Comparison of ENCODE assay signal across 12 mouse cellular contexts in the genomic region with DNA sequence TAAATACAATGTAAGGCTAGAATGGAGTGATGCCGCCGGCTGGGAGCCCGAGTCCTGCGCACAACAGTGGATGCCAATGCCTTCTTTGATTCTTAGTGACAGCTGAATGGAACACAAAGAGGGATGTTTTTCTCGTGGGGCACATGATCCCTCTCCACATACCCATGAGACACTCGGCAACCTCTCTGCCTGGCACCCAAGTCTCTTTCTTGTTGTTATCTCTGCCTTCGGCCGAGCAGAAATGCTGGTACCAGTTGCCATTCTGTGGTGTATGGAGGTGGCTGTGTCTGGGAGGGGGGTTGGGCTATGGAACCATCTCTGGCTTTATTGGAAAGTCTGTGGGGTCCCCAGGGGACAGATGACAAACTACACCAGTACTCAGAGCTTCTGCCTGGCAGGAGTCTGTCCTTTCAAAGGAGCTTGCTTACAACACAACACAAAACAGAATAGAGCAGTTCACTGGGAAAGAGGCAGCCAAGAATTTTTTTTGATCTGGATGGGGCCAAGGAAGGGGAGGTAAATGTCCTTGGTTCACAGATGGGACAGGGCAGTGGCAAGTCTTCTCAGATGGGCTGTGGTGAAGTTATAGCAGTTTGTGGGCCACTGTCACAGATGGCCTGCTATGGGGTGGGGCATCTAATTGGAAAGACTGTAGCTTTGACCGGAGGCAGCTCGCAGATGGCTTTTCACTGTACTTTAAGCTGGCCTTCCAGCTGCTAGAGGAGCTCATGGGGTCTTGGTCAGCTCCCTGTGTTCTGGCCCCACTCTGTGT.
A peak's percentile ranks its signal among the peaks of the same experiment; 100 is the strongest.
DNase-seq lines count a peak whose midpoint lies in the region; ATAC-seq and TF ChIP-seq lines count a peak whose summit lies in the region.
"Had no signal": no experiment of that assay in that cellular context is flagged by ENCODE, and none has a peak within 500 bp of the region (broad histone marks: within the 10 kb centered on the region; RNA-seq: fewer than 3 reads in every experiment).

No protein-coding gene starts in this region.

- DNase-seq in layer of hippocampus, adult 2 months (ENCODE audit: low spot score in 2 of 2): peak in 1 of 2 experiments; percentile 51
- no peak for DNase-seq in layer of hippocampus, postnatal 25 days (ENCODE audit: extremely low spot score in 1 of 2, low spot score in 1 of 2)
- no peak for DNase-seq in forebrain, embryonic 10.5 days (ENCODE audit: extremely low spot score, low spot score)
- DNase-seq in hindbrain, embryonic 14.5 days (ENCODE audit: low spot score): peak; percentile 34
- DNase-seq in yolk sac, embryonic 10.5 days (ENCODE audit: low spot score): no peak
- DNase-seq: adrenal gland, adult 8-10 months had no signal

- peak; percentile 58; the same call in 1 of the 2 replicates for ATAC-seq in hindbrain, embryonic 14.5 days (ENCODE audit: low FRiP score)
- peak; percentile 47; the same call in 1 of the 2 replicates for ATAC-seq in neural tube, embryonic 13.5 days (ENCODE audit: low read depth)
- no peak for ATAC-seq in megakaryocyte progenitor cell, adult 5-6 weeks (replicated peaks; ENCODE audit: poor library complexity)
- no peak for ATAC-seq in liver, embryonic 12.5 days

- no peak overlapping the region for H3K4me3 ChIP-seq in layer of hippocampus, adult 2 months
- H3K4me3 ChIP-seq in forebrain, embryonic 10.5 days: no peak overlapping the region
- no peak overlapping the region for H3K4me3 ChIP-seq in hindbrain, embryonic 14.5 days (replicated peaks; ENCODE audit: low read length)
- no peak overlapping the region for H3K4me3 ChIP-seq in neural tube, embryonic 13.5 days
- H3K4me3 ChIP-seq in liver, embryonic 12.5 days: no peak overlapping the region

- no peaks in the 10 kb centered on the region for H3K9me3 ChIP-seq in forebrain, embryonic 10.5 days
- H3K9me3 ChIP-seq in hindbrain, embryonic 14.5 days (ENCODE audit: control insufficient read depth, low read length): no peaks in the 10 kb centered on the region
- no peaks in the 10 kb centered on the region for H3K9me3 ChIP-seq in neural tube, embryonic 13.5 days
- no peaks in the 10 kb centered on the region for H3K9me3 ChIP-seq in liver, embryonic 12.5 days (replicated peaks)
- H3K9me3 ChIP-seq: G1E had no signal

- peaks cover 48% of the 10 kb centered on the region for H3K4me1 ChIP-seq in forebrain, embryonic 10.5 days
- peaks cover 12% of the 10 kb centered on the region for H3K4me1 ChIP-seq in hindbrain, embryonic 14.5 days (replicated peaks; ENCODE audit: control insufficient read depth, insufficient read depth, low read length)
- peaks cover 41% of the 10 kb centered on the region for H3K4me1 ChIP-seq in neural tube, embryonic 13.5 days (replicated peaks)
- no peaks in the 10 kb centered on the region for H3K4me1 ChIP-seq in liver, embryonic 12.5 days
- H3K4me1 ChIP-seq: megakaryocyte, embryonic 14.5 days had no signal

- no peak overlapping the region for H3K4me2 ChIP-seq in hindbrain, embryonic 14.5 days (replicated peaks)
- H3K4me2 ChIP-seq in neural tube, embryonic 13.5 days: no peak overlapping the region
- H3K4me2 ChIP-seq in liver, embryonic 12.5 days: no peak overlapping the region
- H3K4me2 ChIP-seq: liver, embryonic 11.5 days had no signal

- 74% methylated on average over 10 of the region's 10 CpGs for WGBS in forebrain, embryonic 10.5 days
- 25% methylated on average over 10 of the region's 10 CpGs for WGBS in hindbrain, embryonic 14.5 days
- 31% methylated on average over 10 of the region's 10 CpGs for WGBS in neural tube, embryonic 13.5 days
- 72% methylated on average over 10 of the region's 10 CpGs for WGBS in liver, embryonic 12.5 days (ENCODE audit: insufficient replicate concordance)

- no peaks in the 10 kb centered on the region for H3K36me3 ChIP-seq in forebrain, embryonic 10.5 days (replicated peaks)
- H3K36me3 ChIP-seq in hindbrain, embryonic 14.5 days (replicated peaks; ENCODE audit: control insufficient read depth, insufficient read depth): no peaks in the 10 kb centered on the region
- no peaks in the 10 kb centered on the region for H3K36me3 ChIP-seq in neural tube, embryonic 13.5 days
- H3K36me3 ChIP-seq in liver, embryonic 12.5 days: no peaks in the 10 kb centered on the region
- H3K36me3 ChIP-seq: G1E had no signal

- H3K9ac ChIP-seq in hindbrain, embryonic 14.5 days: no peak overlapping the region
- no peak overlapping the region for H3K9ac ChIP-seq in neural tube, embryonic 13.5 days
- no peak overlapping the region for H3K9ac ChIP-seq in liver, embryonic 12.5 days

- TF ChIP-seq CTCF in layer of hippocampus, adult 2 months (conservative IDR thresholded peaks at IDR 0.05): peak; percentile 19; the same call in 1 of the 2 replicates

- no peaks in the 10 kb centered on the region for H3K27me3 ChIP-seq in forebrain, embryonic 10.5 days (ENCODE audit: poor library complexity, severe bottlenecking)
- no peaks in the 10 kb centered on the region for H3K27me3 ChIP-seq in hindbrain, embryonic 14.5 days (ENCODE audit: control insufficient read depth, insufficient read depth, low read length)
- H3K27me3 ChIP-seq in neural tube, embryonic 13.5 days: no peaks in the 10 kb centered on the region
- no peaks in the 10 kb centered on the region for H3K27me3 ChIP-seq in liver, embryonic 12.5 days (replicated peaks)
- H3K27me3 ChIP-seq: megakaryocyte, embryonic 14.5 days had no signal

- H3K27ac ChIP-seq in layer of hippocampus, adult 2 months: peak overlapping the region; percentile 83
- peak overlapping the region; percentile 66 for H3K27ac ChIP-seq in forebrain, embryonic 10.5 days
- peak overlapping the region; percentile 62 for H3K27ac ChIP-seq in hindbrain, embryonic 14.5 days
- H3K27ac ChIP-seq in neural tube, embryonic 13.5 days (replicated peaks): peak overlapping the region; percentile 75
- H3K27ac ChIP-seq in liver, embryonic 12.5 days: no peak overlapping the region

Comparison
In these comparisons a context has a peak if more than half of its experiments do, and no peak if none do; other contexts are left out.
1. ATAC-seq: peak in hindbrain, embryonic 14.5 days (single experiment) and neural tube, embryonic 13.5 days (single experiment); none in megakaryocyte progenitor cell, adult 5-6 weeks (single experiment) and liver, embryonic 12.5 days (single experiment).